Mouse (Mus musculus): ENCODE measurements around the gene Ralgps1. TPM values are rescaled to one million over a fixed set of nuclear protein-coding genes. Genes with fewer than 3 reads are reported as not detected.

Ralgps1 gene
- polyA plus RNA-seq (2012; rRNA removed) (5.4 and 6.4 TPM in 2 replicates), polyA plus RNA-seq (2014; fragmentation: Nextera tagmentation; extraction: Ambion mirVana) (3.5 and 4.7 TPM in 2 replicates)

DNA sequence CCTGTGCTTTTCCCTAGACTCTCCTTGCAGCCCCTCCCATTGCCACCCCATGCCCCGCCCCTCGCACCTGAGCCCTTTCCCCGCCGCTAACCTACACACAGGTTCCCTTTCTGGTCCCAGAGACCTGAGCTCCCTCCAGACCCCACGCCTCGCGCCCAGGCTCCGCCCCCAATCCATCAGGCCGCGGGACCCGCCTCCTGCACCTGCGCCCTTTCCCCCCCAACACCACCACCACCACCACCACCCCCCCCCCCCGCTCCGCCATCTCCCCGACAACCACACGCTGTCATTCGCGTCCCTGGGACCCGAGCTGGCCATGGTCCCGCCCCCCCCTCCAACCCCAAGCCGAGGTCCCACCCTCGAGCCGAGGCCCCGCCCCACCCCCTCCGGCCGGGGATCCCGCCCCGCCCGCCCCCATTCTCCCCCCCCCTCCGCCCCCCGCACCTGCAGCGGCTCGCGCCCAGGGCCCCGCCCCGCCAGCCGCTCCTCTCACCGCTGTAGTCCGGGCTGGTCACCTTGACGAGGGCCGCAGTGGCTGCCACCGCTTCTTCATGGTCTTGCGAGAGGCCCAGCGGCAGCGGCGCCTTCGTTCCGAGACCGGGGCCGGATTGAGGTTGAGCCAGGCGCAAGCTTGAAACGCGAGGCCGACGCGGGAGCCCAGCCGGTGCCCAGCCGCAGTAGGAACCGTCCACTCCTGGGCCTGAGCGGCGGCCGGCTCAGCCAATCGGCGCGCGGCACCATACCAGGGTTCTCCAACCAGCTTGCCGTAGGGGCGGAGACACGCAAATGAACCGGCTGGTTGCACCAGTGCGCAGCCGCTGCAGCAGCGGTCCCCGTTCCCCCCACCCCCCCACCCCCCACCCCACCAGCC lies at the start of gene Ralgps1:
TSS of gene Ralgps1 (minus strand) at position 710 of the 871 bp plus-strand sequence.
- 0% methylated on average over 36 of the region's 74 CpGs for WGBS
- H3K9ac ChIP-seq (ENCODE audit: low read depth, low read length, severe bottlenecking) = peak within 1 kb of the TSS; percentile 53

DNA sequence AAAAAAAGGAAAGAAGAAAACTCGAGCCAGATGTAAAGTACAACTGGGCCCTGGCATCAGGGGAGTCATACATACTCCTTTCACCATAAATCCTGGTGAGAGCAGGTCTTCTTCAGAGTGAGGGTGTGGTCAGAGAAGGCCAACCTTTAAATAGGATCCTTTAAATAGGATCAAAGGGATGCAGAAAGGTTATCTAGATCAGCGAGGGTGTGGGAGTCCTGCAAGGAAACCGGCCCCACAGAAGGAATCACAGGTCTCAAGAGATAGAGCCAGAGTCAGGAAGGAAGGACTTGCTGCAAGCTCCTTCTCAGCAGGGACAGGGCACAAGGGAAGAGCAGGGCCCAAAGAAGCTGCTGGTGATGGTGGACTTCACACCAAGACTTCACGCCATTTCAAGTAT lies 46.2 kb upstream of the Ralgps1 start:
- TF ChIP-seq POLR2A (IDR thresholded peaks at IDR 0.05; ENCODE audit: borderline replicate concordance, extremely low read depth, insufficient read depth, insufficient read length) = no peak
- WGBS = 73% methylated on average over 4 of the region's 4 CpGs
- DNase-seq (ENCODE audit: low spot score) = no peak

More for the DNA sequence above, at the start of gene Ralgps1:
- no peak for TF ChIP-seq POLR2A (IDR thresholded peaks at IDR 0.05; ENCODE audit: borderline replicate concordance, extremely low read depth, insufficient read depth, insufficient read length)
- Histone ChIP-seq H3K4me2 (replicated peaks; ENCODE audit: low read depth, low read length, severe bottlenecking) (peak within 1 kb of the TSS; percentile 71), H3K27ac (replicated peaks; ENCODE audit: low read depth, low read length) (peak within 1 kb of the TSS; percentile 82), H3K4me1 (ENCODE audit: control insufficient read depth, insufficient read depth, low read length) (no peaks in the 10 kb centered on the region), H3K36me3 (ENCODE audit: control insufficient read depth, insufficient read depth, low read length) (no peaks in the 10 kb centered on the region), H3K4me3 (replicated peaks; ENCODE audit: low read length) (peak within 1 kb of the TSS; percentile 64), H3K27me3 (ENCODE audit: control insufficient read depth, insufficient read depth, low read length) (no peaks in the 10 kb centered on the region), H3K9me3 (ENCODE audit: control insufficient read depth, low read length) (no peaks in the 10 kb centered on the region)
- peak; percentile 100 for ATAC-seq (ENCODE audit: low FRiP score, low read depth)
- DNase-seq (ENCODE audit: low spot score) = peak; percentile 97

DNA sequence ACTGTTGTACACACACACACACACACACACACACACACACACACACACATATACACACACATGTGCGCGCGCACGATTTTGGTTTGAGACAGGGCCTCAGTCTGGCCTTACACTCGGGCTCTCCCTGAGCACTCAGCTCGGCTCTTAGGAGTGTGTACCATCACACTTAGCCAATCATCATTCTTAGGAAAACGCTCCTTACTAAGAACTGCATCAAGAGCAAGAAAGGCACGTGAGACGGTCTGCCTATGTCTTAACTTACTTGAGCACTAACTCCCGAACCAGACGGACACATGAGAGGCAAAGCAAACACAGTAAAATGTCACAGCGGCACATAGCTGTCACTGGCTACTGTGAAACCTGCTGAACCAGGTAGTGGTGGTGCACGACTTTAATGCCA lies 42.7 kb upstream of the Ralgps1 start:
- H3K4me1 ChIP-seq (ENCODE audit: control insufficient read depth, insufficient read depth, low read length) = no peaks in the 10 kb centered on the region
- no peak for TF ChIP-seq POLR2A (IDR thresholded peaks at IDR 0.05; ENCODE audit: borderline replicate concordance, extremely low read depth, insufficient read depth, insufficient read length)
- no peak overlapping the region for H3K27ac ChIP-seq (replicated peaks; ENCODE audit: low read depth, low read length)
- H3K36me3 ChIP-seq (ENCODE audit: control insufficient read depth, insufficient read depth, low read length) = peaks cover 48% of the 10 kb centered on the region
- H3K9ac ChIP-seq (ENCODE audit: low read depth, low read length, severe bottlenecking) = no peak overlapping the region
- ATAC-seq (ENCODE audit: low FRiP score, low read depth) (no peak), DNase-seq (ENCODE audit: low spot score) (no peak)
- 93% methylated on average over 13 of the region's 13 CpGs for WGBS
- no peaks in the 10 kb centered on the region for H3K27me3 ChIP-seq (ENCODE audit: control insufficient read depth, insufficient read depth, low read length)
- no peak overlapping the region for H3K4me2 ChIP-seq (replicated peaks; ENCODE audit: low read depth, low read length, severe bottlenecking)
- no peak overlapping the region for H3K4me3 ChIP-seq (replicated peaks; ENCODE audit: low read length)
- no peaks in the 10 kb centered on the region for H3K9me3 ChIP-seq (ENCODE audit: control insufficient read depth, low read length)

More for the DNA sequence above, 46.2 kb upstream of the Ralgps1 start:
- no peak for ATAC-seq (ENCODE audit: low FRiP score, low read depth)
- Histone ChIP-seq H3K4me3 (replicated peaks; ENCODE audit: low read length) (no peak overlapping the region), H3K9me3 (ENCODE audit: control insufficient read depth, low read length) (no peaks in the 10 kb centered on the region), H3K9ac (ENCODE audit: low read depth, low read length, severe bottlenecking) (no peak overlapping the region), H3K4me2 (replicated peaks; ENCODE audit: low read depth, low read length, severe bottlenecking) (no peak overlapping the region), H3K36me3 (ENCODE audit: control insufficient read depth, insufficient read depth, low read length) (peaks cover 28% of the 10 kb centered on the region), H3K27me3 (ENCODE audit: control insufficient read depth, insufficient read depth, low read length) (no peaks in the 10 kb centered on the region), H3K4me1 (ENCODE audit: control insufficient read depth, insufficient read depth, low read length) (no peaks in the 10 kb centered on the region), H3K27ac (replicated peaks; ENCODE audit: low read depth, low read length) (no peak overlapping the region)

DNA sequence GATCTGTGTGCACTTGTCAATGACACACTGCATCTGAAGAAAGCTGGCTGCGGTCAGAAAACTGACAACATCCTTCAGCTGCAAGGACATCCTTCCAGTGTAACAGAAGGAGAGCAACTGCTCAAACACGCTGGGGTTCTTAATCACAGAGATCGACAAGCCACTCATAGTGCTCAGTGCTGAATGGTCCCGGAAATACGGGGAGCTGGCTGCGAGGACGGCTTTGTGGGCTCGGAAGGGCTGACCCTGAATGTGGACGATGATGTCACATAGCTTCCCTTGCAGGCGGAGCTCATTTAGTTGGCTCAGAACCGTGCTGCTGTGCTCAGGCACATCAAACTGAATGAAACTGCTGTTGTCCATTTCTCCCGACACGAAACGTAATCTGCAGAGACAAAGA lies 40.8 kb upstream of the Ralgps1 start:
- TF ChIP-seq POLR2A (IDR thresholded peaks at IDR 0.05; ENCODE audit: borderline replicate concordance, extremely low read depth, insufficient read depth, insufficient read length) = no peak
- Histone ChIP-seq H3K4me2 (replicated peaks; ENCODE audit: low read depth, low read length, severe bottlenecking) (no peak overlapping the region), H3K27me3 (ENCODE audit: control insufficient read depth, insufficient read depth, low read length) (no peaks in the 10 kb centered on the region), H3K27ac (replicated peaks; ENCODE audit: low read depth, low read length) (no peak overlapping the region), H3K4me3 (replicated peaks; ENCODE audit: low read length) (no peak overlapping the region), H3K36me3 (ENCODE audit: control insufficient read depth, insufficient read depth, low read length) (peaks cover 48% of the 10 kb centered on the region), H3K9ac (ENCODE audit: low read depth, low read length, severe bottlenecking) (no peak overlapping the region), H3K4me1 (ENCODE audit: control insufficient read depth, insufficient read depth, low read length) (no peaks in the 10 kb centered on the region), H3K9me3 (ENCODE audit: control insufficient read depth, low read length) (no peaks in the 10 kb centered on the region)
- no peak for DNase-seq (ENCODE audit: low spot score)
- 85% methylated on average over 14 of the region's 14 CpGs for WGBS
- ATAC-seq (ENCODE audit: low FRiP score, low read depth) = no peak

DNA sequence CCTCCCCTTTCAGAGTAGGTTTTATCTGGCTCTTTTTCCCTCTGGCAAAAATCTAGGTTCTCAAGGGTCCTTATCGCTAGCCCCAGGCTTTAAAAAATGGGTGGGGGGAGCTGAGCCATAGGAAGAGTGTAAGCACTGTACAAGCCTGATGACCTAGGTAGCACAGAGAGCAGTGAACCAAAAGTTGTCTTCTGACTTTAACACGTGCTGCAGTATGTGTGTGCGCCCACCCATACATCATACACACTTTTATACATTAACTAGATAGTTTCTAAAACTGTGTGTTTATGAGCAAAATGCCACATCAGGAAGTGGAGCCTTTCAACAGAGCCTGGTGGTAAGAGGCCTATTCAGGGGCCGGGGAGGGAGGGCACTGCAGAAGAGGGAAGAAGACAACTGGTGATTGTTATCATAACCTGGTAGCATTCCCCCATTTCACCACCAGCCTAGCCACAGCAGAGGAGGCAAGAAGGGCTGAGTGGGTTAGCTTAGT lies 32.3 kb upstream of the Ralgps1 start:
- TF ChIP-seq POLR2A (IDR thresholded peaks at IDR 0.05; ENCODE audit: borderline replicate concordance, extremely low read depth, insufficient read depth, insufficient read length) = no peak
- H3K4me2 ChIP-seq (replicated peaks; ENCODE audit: low read depth, low read length, severe bottlenecking) = no peak overlapping the region
- DNase-seq (ENCODE audit: low spot score) (no peak), ATAC-seq (ENCODE audit: low FRiP score, low read depth) (no peak)
- no peaks in the 10 kb centered on the region for H3K4me1 ChIP-seq (ENCODE audit: control insufficient read depth, insufficient read depth, low read length)
- H3K36me3 ChIP-seq (ENCODE audit: control insufficient read depth, insufficient read depth, low read length) = peaks cover 10% of the 10 kb centered on the region
- no peaks in the 10 kb centered on the region for H3K9me3 ChIP-seq (ENCODE audit: control insufficient read depth, low read length)
- no peak overlapping the region for H3K4me3 ChIP-seq (replicated peaks; ENCODE audit: low read length)
- WGBS = 88% methylated on average over 4 of the region's 4 CpGs
- H3K27ac ChIP-seq (replicated peaks; ENCODE audit: low read depth, low read length) = no peak overlapping the region
- no peak overlapping the region for H3K9ac ChIP-seq (ENCODE audit: low read depth, low read length, severe bottlenecking)
- H3K27me3 ChIP-seq (ENCODE audit: control insufficient read depth, insufficient read depth, low read length) = no peaks in the 10 kb centered on the region

All from limb, embryonic 14.5 days (tissue).